Mouse (Mus musculus): ENCODE measurements at regions not wholly inside any gene's neighbourhood (a gene's known extent, or its start where the extent isn't known, plus 50 kb on each side); places are given as distances from the start of the nearest gene placed in this dataset.
A peak's percentile ranks its signal among the peaks of the same experiment; 100 is the strongest.

- no peak for TF ChIP-seq POLR2A (IDR thresholded peaks at IDR 0.05; ENCODE audit: borderline replicate concordance, extremely low read depth, low read depth, low read length)
- TF ChIP-seq CTCF (IDR thresholded peaks at IDR 0.05; ENCODE audit: insufficient read depth, low read length): no peak
- WGBS: 74% methylated on average over 5 of the region's 5 CpGs
- Histone ChIP-seq H3K4me3 (replicated peaks; ENCODE audit: extremely low read depth, low read depth, low read length) (no peak overlapping the region), H3K4me1 (ENCODE audit: control insufficient read depth, insufficient read depth, low read length) (no peaks in the 10 kb centered on the region; the same call in 1 of the 2 replicates)
- DNase-seq: no peak
Observed at GRCm38 (mm10) chr6:51267888-51268287, 164.6 kb upstream of the Nfe2l3 start.

GRCm38 (mm10) chr6:51268931-51269330, 163.5 kb upstream of the Nfe2l3 start:
- WGBS: 82% methylated on average over 5 of the region's 5 CpGs
- no peak for TF ChIP-seq CTCF (IDR thresholded peaks at IDR 0.05; ENCODE audit: insufficient read depth, low read length)
- no peak for TF ChIP-seq POLR2A (IDR thresholded peaks at IDR 0.05; ENCODE audit: borderline replicate concordance, extremely low read depth, low read depth, low read length)
- DNase-seq: no peak
- H3K4me3 ChIP-seq (replicated peaks; ENCODE audit: extremely low read depth, low read depth, low read length): no peak overlapping the region
- H3K4me1 ChIP-seq (ENCODE audit: control insufficient read depth, insufficient read depth, low read length): no peaks in the 10 kb centered on the region; the same call in 1 of the 2 replicates

GRCm38 (mm10) chr6:51269617-51270016, 162.9 kb upstream of the Nfe2l3 start:
- DNase-seq: no peak
- Histone ChIP-seq H3K4me1 (ENCODE audit: control insufficient read depth, insufficient read depth, low read length) (no peaks in the 10 kb centered on the region; the same call in 1 of the 2 replicates), H3K4me3 (replicated peaks; ENCODE audit: extremely low read depth, low read depth, low read length) (peak overlapping the region; percentile 72)
- WGBS: 34% methylated on average over 10 of the region's 10 CpGs
- no peak for TF ChIP-seq CTCF (IDR thresholded peaks at IDR 0.05; ENCODE audit: insufficient read depth, low read length)
- no peak for TF ChIP-seq POLR2A (IDR thresholded peaks at IDR 0.05; ENCODE audit: borderline replicate concordance, extremely low read depth, low read depth, low read length)

GRCm38 (mm10) chr6:51270216-51271127, 162.0 kb upstream of the Nfe2l3 start:
- peak overlapping the region; percentile 72 for H3K4me3 ChIP-seq (replicated peaks; ENCODE audit: extremely low read depth, low read depth, low read length)
- no peak for TF ChIP-seq CTCF (IDR thresholded peaks at IDR 0.05; ENCODE audit: insufficient read depth, low read length)
- no peak for TF ChIP-seq POLR2A (IDR thresholded peaks at IDR 0.05; ENCODE audit: borderline replicate concordance, extremely low read depth, low read depth, low read length)
- WGBS: under 1% methylated on average over 80 of the region's 80 CpGs
- H3K4me1 ChIP-seq (ENCODE audit: control insufficient read depth, insufficient read depth, low read length): no peaks in the 10 kb centered on the region; the same call in 1 of the 2 replicates
- peak; percentile 75 for DNase-seq

GRCm38 (mm10) chr6:51271128-51271480, 161.4 kb upstream of the Nfe2l3 start:
- TF ChIP-seq CTCF (IDR thresholded peaks at IDR 0.05; ENCODE audit: insufficient read depth, low read length): no peak
- no peak for TF ChIP-seq POLR2A (IDR thresholded peaks at IDR 0.05; ENCODE audit: borderline replicate concordance, extremely low read depth, low read depth, low read length)
- peak overlapping the region; percentile 49 for H3K4me3 ChIP-seq (replicated peaks; ENCODE audit: extremely low read depth, low read depth, low read length)
- H3K4me1 ChIP-seq (ENCODE audit: control insufficient read depth, insufficient read depth, low read length): no peaks in the 10 kb centered on the region; the same call in 1 of the 2 replicates
- WGBS: 4% methylated on average over 17 of the region's 17 CpGs
- DNase-seq: no peak

GRCm38 (mm10) chr6:51272136-51272736, 160.2 kb upstream of the Nfe2l3 start:
- TF ChIP-seq POLR2A (IDR thresholded peaks at IDR 0.05; ENCODE audit: borderline replicate concordance, extremely low read depth, low read depth, low read length) (no peak), CTCF (IDR thresholded peaks at IDR 0.05; ENCODE audit: insufficient read depth, low read length) (no peak)
- Histone ChIP-seq H3K4me1 (ENCODE audit: control insufficient read depth, insufficient read depth, low read length) (no peaks in the 10 kb centered on the region; the same call in 1 of the 2 replicates), H3K4me3 (replicated peaks; ENCODE audit: extremely low read depth, low read depth, low read length) (no peak overlapping the region)
- 65% methylated on average over 19 of the region's 19 CpGs for WGBS
- DNase-seq: no peak

GRCm38 (mm10) chr6:51279491-51279890, 153.0 kb upstream of the Nfe2l3 start:
- no peak for DNase-seq
- TF ChIP-seq POLR2A (IDR thresholded peaks at IDR 0.05; ENCODE audit: borderline replicate concordance, extremely low read depth, low read depth, low read length) (no peak), CTCF (IDR thresholded peaks at IDR 0.05; ENCODE audit: insufficient read depth, low read length) (no peak)
- no peaks in the 10 kb centered on the region; the same call in 1 of the 2 replicates for H3K4me1 ChIP-seq (ENCODE audit: control insufficient read depth, insufficient read depth, low read length)
- H3K4me3 ChIP-seq (replicated peaks; ENCODE audit: extremely low read depth, low read depth, low read length): no peak overlapping the region
- 55% methylated on average over 10 of the region's 10 CpGs for whole genome bisulfite sequencing

- Histone ChIP-seq H3K4me1 (ENCODE audit: control insufficient read depth, insufficient read depth, low read length) (no peaks in the 10 kb centered on the region; the same call in 1 of the 2 replicates), H3K4me3 (replicated peaks; ENCODE audit: extremely low read depth, low read depth, low read length) (no peak overlapping the region)
- 34% methylated on average over 7 of the region's 7 CpGs for WGBS
- no peak for DNase-seq
- TF ChIP-seq CTCF (IDR thresholded peaks at IDR 0.05; ENCODE audit: insufficient read depth, low read length): no peak
- TF ChIP-seq POLR2A (IDR thresholded peaks at IDR 0.05; ENCODE audit: borderline replicate concordance, extremely low read depth, low read depth, low read length): no peak
Observed at GRCm38 (mm10) chr6:51280231-51280630, 152.2 kb upstream of the Nfe2l3 start.

GRCm38 (mm10) chr6:51283916-51284706, 148.4 kb upstream of the Nfe2l3 start:
- 42% methylated on average over 11 of the region's 11 CpGs for WGBS
- Histone ChIP-seq H3K4me1 (ENCODE audit: control insufficient read depth, insufficient read depth, low read length) (no peaks in the 10 kb centered on the region; the same call in 1 of the 2 replicates), H3K4me3 (replicated peaks; ENCODE audit: extremely low read depth, low read depth, low read length) (no peak overlapping the region)
- TF ChIP-seq CTCF (IDR thresholded peaks at IDR 0.05; ENCODE audit: insufficient read depth, low read length) (no peak), POLR2A (IDR thresholded peaks at IDR 0.05; ENCODE audit: borderline replicate concordance, extremely low read depth, low read depth, low read length) (no peak)
- no peak for DNase-seq

Measured in lung, adult 2 months (tissue).